In genomic region chr8:45044160-45044559, GRCm38 (mm10) we compare ENCODE assay signal across 26 mouse cellular contexts. TPM values are rescaled to one million over a fixed set of nuclear protein-coding genes. Genes with fewer than 3 reads are reported as not detected.
A peak's percentile ranks its signal among the peaks of the same experiment; 100 is the strongest.
DNase-seq lines count a peak whose midpoint lies in the region; ATAC-seq and TF ChIP-seq lines count a peak whose summit lies in the region.
"Had no signal": no experiment of that assay in that cellular context is flagged by ENCODE, and none has a peak within 500 bp of the region (broad histone marks: within the 10 kb centered on the region; RNA-seq: fewer than 3 reads in every experiment).

No protein-coding gene starts in this region.

- no peak for TF ChIP-seq CTCF in testis, adult 2 months (IDR thresholded peaks at IDR 0.05; ENCODE audit: control insufficient read depth, insufficient read depth, insufficient replicate concordance, low read depth, low read length)

- H3K27ac ChIP-seq in forebrain, embryonic 11.5 days (ENCODE audit: low read depth, low read length): no peak overlapping the region
- no peak overlapping the region for H3K27ac ChIP-seq in forebrain, embryonic 16.5 days (ENCODE audit: low read length)
- no peak overlapping the region for H3K27ac ChIP-seq in testis, adult 2 months (ENCODE audit: control insufficient read depth, insufficient read depth, low read depth, low read length)
- H3K27ac ChIP-seq: embryonic facial prominence, embryonic 10.5 days; embryonic facial prominence, embryonic 12.5 days; forebrain, embryonic 12.5 days had no signal

- 96% methylated on average over 26 of the region's 26 CpGs for WGBS in forebrain, embryonic 11.5 days
- WGBS in forebrain, embryonic 16.5 days: 95% methylated on average over 26 of the region's 26 CpGs

- peak; percentile 45 for DNase-seq in forebrain, embryonic 11.5 days (ENCODE audit: low spot score)
- no peak for DNase-seq in testis, postnatal 14 days (ENCODE audit: low spot score)
- peak; percentile 30 for DNase-seq in ES-CJ7 (ENCODE audit: low read depth, low spot score)
- peak; percentile 45 for DNase-seq in ZHBTc4 (ENCODE audit: low read depth, low spot score)
- no peak for DNase-seq in left cerebral cortex, postnatal 25 days (ENCODE audit: low spot score in 2 of 2)
- no peak for DNase-seq in layer of hippocampus, postnatal 10 days (ENCODE audit: low spot score in 2 of 2)
- DNase-seq: adrenal gland, adult 8-10 months; adrenal gland, postnatal 14 days; adrenal gland, postnatal 36 days; B cell, adult 2 months; cerebellum, adult 11-12 months; cerebellum, adult 9-10 months; cerebellum, postnatal 10 days; cerebellum, postnatal 25 days; forebrain, postnatal 0 days had no signal

- TF ChIP-seq POLR2A in testis, adult 2 months (IDR thresholded peaks at IDR 0.05; ENCODE audit: control insufficient read depth, low read depth, low read length): no peak

- no peak overlapping the region for H3K9ac ChIP-seq in forebrain, embryonic 11.5 days (ENCODE audit: low read length)
- H3K9ac ChIP-seq in forebrain, embryonic 16.5 days (replicated peaks; ENCODE audit: low read depth, low read length): no peak overlapping the region
- H3K9ac ChIP-seq: embryonic facial prominence, embryonic 12.5 days; forebrain, embryonic 12.5 days; forebrain, postnatal 0 days had no signal

- intact Hi-C loops in left cerebral cortex, postnatal 25 days (cut with DNase I): no loop called here

- no peak for ATAC-seq in forebrain, embryonic 11.5 days (replicated peaks; ENCODE audit: low FRiP score)
- no peak for ATAC-seq in forebrain, embryonic 16.5 days
- ATAC-seq: CD4-positive, CD25-positive, alpha-beta regulatory T cell, adult 4 months; forebrain, embryonic 14.5 days; forebrain, postnatal 0 days had no signal

- no peaks in the 10 kb centered on the region for H3K9me3 ChIP-seq in forebrain, embryonic 11.5 days (ENCODE audit: control insufficient read depth, low read length)
- no peaks in the 10 kb centered on the region for H3K9me3 ChIP-seq in forebrain, embryonic 16.5 days (ENCODE audit: control insufficient read depth, low read length)
- H3K9me3 ChIP-seq: embryonic facial prominence, embryonic 10.5 days; embryonic facial prominence, embryonic 12.5 days; forebrain, embryonic 12.5 days had no signal

- no peaks in the 10 kb centered on the region for H3K4me1 ChIP-seq in forebrain, embryonic 11.5 days (replicated peaks; ENCODE audit: control insufficient read depth, insufficient read depth, low read length)
- H3K4me1 ChIP-seq in forebrain, embryonic 16.5 days (replicated peaks; ENCODE audit: control insufficient read depth, insufficient read depth, low read length): no peaks in the 10 kb centered on the region
- H3K4me1 ChIP-seq in testis, adult 2 months (ENCODE audit: control insufficient read depth, insufficient read depth, low read length): peaks cover 6% of the 10 kb centered on the region; the same call in 1 of the 2 replicates
- H3K4me1 ChIP-seq: embryonic facial prominence, embryonic 10.5 days; embryonic facial prominence, embryonic 12.5 days; forebrain, embryonic 12.5 days had no signal

- H3K4me3 ChIP-seq in forebrain, embryonic 11.5 days (ENCODE audit: low read depth, low read length): no peak overlapping the region
- no peak overlapping the region for H3K4me3 ChIP-seq in forebrain, embryonic 16.5 days (replicated peaks; ENCODE audit: low read length)
- peak overlapping the region; percentile 68 for H3K4me3 ChIP-seq in testis, adult 2 months (ENCODE audit: control insufficient read depth, low read depth, low read length)
- H3K4me3 ChIP-seq: embryonic facial prominence, embryonic 10.5 days; embryonic facial prominence, embryonic 12.5 days; forebrain, embryonic 12.5 days had no signal

- H3K36me3 ChIP-seq in forebrain, embryonic 11.5 days (ENCODE audit: control insufficient read depth, insufficient read depth, low read length): peaks cover 28% of the 10 kb centered on the region
- H3K36me3 ChIP-seq in forebrain, embryonic 16.5 days (ENCODE audit: control insufficient read depth, insufficient read depth): peaks cover 26% of the 10 kb centered on the region
- no peaks in the 10 kb centered on the region for H3K36me3 ChIP-seq in testis, adult 2 months (ENCODE audit: control insufficient read depth, insufficient read depth, low read length)

- no peak overlapping the region for H3K4me2 ChIP-seq in forebrain, embryonic 11.5 days (ENCODE audit: low read depth, low read length, severe bottlenecking)
- H3K4me2 ChIP-seq in forebrain, embryonic 16.5 days (ENCODE audit: low read length): no peak overlapping the region
- H3K4me2 ChIP-seq: embryonic facial prominence, embryonic 12.5 days; forebrain, embryonic 12.5 days had no signal

- no peaks in the 10 kb centered on the region for H3K27me3 ChIP-seq in forebrain, embryonic 11.5 days (ENCODE audit: control insufficient read depth, insufficient read depth, low read length)
- H3K27me3 ChIP-seq in forebrain, embryonic 16.5 days (replicated peaks; ENCODE audit: control insufficient read depth, insufficient read depth, low read length): no peaks in the 10 kb centered on the region
- H3K27me3 ChIP-seq in testis, adult 2 months (ENCODE audit: control insufficient read depth, insufficient read depth, low read length): no peaks in the 10 kb centered on the region
- H3K27me3 ChIP-seq: CH12.LX; embryonic facial prominence, embryonic 12.5 days; forebrain, embryonic 12.5 days had no signal

RNA-seq across cellular contexts. Expression of gene Mtnr1a, which starts 24.8 kb away (rescaled TPM):
- polyA plus RNA-seq in forebrain, embryonic 11.5 days (2014; fragmentation: Nextera tagmentation; extraction: Ambion mirVana): 0.17 and 0.20 TPM in 2 replicates
- 0.35 TPM in 1 of 2 replicates, not detected in the other for polyA plus RNA-seq in forebrain, embryonic 16.5 days (2015; fragmentation: Nextera tagmentation; extraction: Ambion mirVana)
- polyA plus RNA-seq in testis, adult 2 months (2012; rRNA removed): 4.5 and 4.8 TPM in 2 replicates
- total RNA-seq in left cerebral cortex, postnatal 25 days (2021): not detected
- not detected for total RNA-seq in layer of hippocampus, postnatal 10 days (2021)
- total RNA-seq: adrenal gland, adult 8-10 months; adrenal gland, postnatal 14 days; adrenal gland, postnatal 36 days; CH12.LX; MEL had no signal
- polyA plus RNA-seq: CD4-positive, CD25-positive, alpha-beta regulatory T cell, adult 4 months; cortical plate, adult 2 months; embryonic facial prominence, embryonic 14.5 days had no signal

Comparison
In these comparisons a context has a peak if more than half of its experiments do, and no peak if none do; other contexts are left out.
1. DNase-seq: peak in forebrain, embryonic 11.5 days (single experiment), ES-CJ7 (single experiment) and ZHBTc4 (single experiment); none in testis, postnatal 14 days (single experiment), left cerebral cortex, postnatal 25 days (0 of 2) and layer of hippocampus, postnatal 10 days (0 of 2).